Comparison of ENCODE assay signal across 13 mouse cellular contexts in the genomic region with DNA sequence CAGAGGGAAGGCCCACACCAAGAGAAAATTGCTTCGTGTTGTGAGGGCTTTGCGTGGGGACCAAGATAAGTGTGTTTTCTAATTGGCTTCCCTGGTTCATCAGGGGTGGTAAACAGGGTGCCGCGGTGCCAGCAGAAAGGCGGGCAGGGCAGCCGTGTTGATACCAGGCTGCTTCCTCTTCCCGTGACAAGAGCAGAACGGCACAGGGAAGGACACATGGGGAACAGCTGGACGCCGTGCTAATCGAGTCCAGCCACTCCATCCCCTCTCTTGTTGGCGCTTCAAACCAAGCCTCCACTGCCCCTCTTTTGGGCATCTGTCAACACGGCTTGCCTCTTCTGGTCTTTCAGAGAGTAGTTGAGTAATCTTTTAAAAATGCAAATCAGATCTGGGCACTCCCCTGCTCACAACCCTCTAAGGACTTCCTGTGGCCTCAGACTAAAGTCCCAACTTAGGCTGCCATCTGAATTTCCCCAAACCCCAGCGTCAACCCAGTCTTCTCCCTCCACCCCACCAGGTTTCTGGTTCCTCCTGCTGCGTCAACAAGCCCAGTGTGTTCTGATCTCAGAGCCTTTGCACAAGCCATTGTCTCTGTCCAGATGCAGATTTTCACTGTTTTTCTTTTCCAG.
DNase-seq lines count a peak whose midpoint lies in the region; ATAC-seq and TF ChIP-seq lines count a peak whose summit lies in the region.
"Had no signal": no experiment of that assay in that cellular context is flagged by ENCODE, and none has a peak within 500 bp of the region (broad histone marks: within the 10 kb centered on the region; RNA-seq: fewer than 3 reads in every experiment).

No protein-coding gene starts in this region.

- H3K4me1 ChIP-seq in stomach, embryonic 16.5 days (ENCODE audit: control insufficient read depth, insufficient read depth, low read length), result peaks cover 21% of the 10 kb centered on the region
- peaks cover 5% of the 10 kb centered on the region; the same call in 1 of the 2 replicates for H3K4me1 ChIP-seq in stomach, postnatal 0 days (replicated peaks; ENCODE audit: control insufficient read depth, insufficient read depth)
- H3K4me1 ChIP-seq in limb, embryonic 13.5 days, result peaks cover 28% of the 10 kb centered on the region

- no peak for DNase-seq in gastrocnemius, adult 2 months
- no peak for DNase-seq in gastrocnemius, postnatal 14 days
- DNase-seq in stomach, postnatal 0 days (ENCODE audit: low spot score), result no peak
- no peak for DNase-seq in frontal cortex, postnatal 25 days (ENCODE audit: low spot score in 2 of 2)
- no peak for DNase-seq in layer of hippocampus, postnatal 10 days (ENCODE audit: low spot score in 2 of 2)
- no peak for DNase-seq in cerebellum, adult 18-20 months
- DNase-seq: adrenal gland, postnatal 14 days; cerebellum, adult 9-11 months; kidney, postnatal 36 days; lung, postnatal 4 days had no signal

- H3K4me2 ChIP-seq in stomach, embryonic 16.5 days (ENCODE audit: low read depth, low read length), result no peak overlapping the region
- no peak overlapping the region for H3K4me2 ChIP-seq in stomach, postnatal 0 days (replicated peaks; ENCODE audit: low read depth)
- no peak overlapping the region for H3K4me2 ChIP-seq in limb, embryonic 13.5 days (replicated peaks)
- H3K4me2 ChIP-seq: heart, embryonic 11.5 days had no signal

- no peaks in the 10 kb centered on the region for H3K36me3 ChIP-seq in stomach, embryonic 16.5 days (ENCODE audit: control insufficient read depth, insufficient read depth, low read length)
- no peaks in the 10 kb centered on the region for H3K36me3 ChIP-seq in stomach, postnatal 0 days (ENCODE audit: control insufficient read depth, insufficient read depth, low read length)
- H3K36me3 ChIP-seq in limb, embryonic 13.5 days, result 0 out of 2 replicates have a peak, but pooled peaks cover under 1% of the 10 kb centered on the region

- 64% methylated on average over 15 of the region's 15 CpGs for WGBS in stomach, embryonic 16.5 days
- 50% methylated on average over 15 of the region's 15 CpGs for WGBS in stomach, postnatal 0 days
- WGBS in limb, embryonic 13.5 days, result 43% methylated on average over 15 of the region's 15 CpGs

- TF ChIP-seq CTCF in gastrocnemius, adult 2 months (IDR thresholded peaks at IDR 0.05), result no peak
- TF ChIP-seq CTCF in stomach, postnatal 0 days (IDR thresholded peaks at IDR 0.05; ENCODE audit: low read depth), result no peak

- ATAC-seq in stomach, embryonic 16.5 days (ENCODE audit: insufficient read depth, low FRiP score), result no peak
- no peak for ATAC-seq in stomach, postnatal 0 days (ENCODE audit: low FRiP score, low TSS enrichment)
- ATAC-seq in limb, embryonic 13.5 days (ENCODE audit: low FRiP score, low read depth), result no peak

- no peaks in the 10 kb centered on the region for H3K27me3 ChIP-seq in stomach, embryonic 16.5 days (ENCODE audit: control insufficient read depth, insufficient read depth, low read length)
- H3K27me3 ChIP-seq in stomach, postnatal 0 days (ENCODE audit: control insufficient read depth, insufficient read depth, low read length), result no peaks in the 10 kb centered on the region
- no peaks in the 10 kb centered on the region for H3K27me3 ChIP-seq in limb, embryonic 13.5 days

- H3K9ac ChIP-seq in stomach, embryonic 16.5 days (ENCODE audit: low read length), result 0 out of 2 replicates have a peak overlapping the region, but pooled peaks have one; percentile 12
- H3K9ac ChIP-seq in stomach, postnatal 0 days (ENCODE audit: low read length), result no peak overlapping the region
- H3K9ac ChIP-seq in limb, embryonic 13.5 days, result no peak overlapping the region

- H3K27ac ChIP-seq in gastrocnemius, adult 2 months, result peak overlapping the region; percentile 54
- 0 out of 2 replicates have a peak overlapping the region, but pooled peaks have one; percentile 17 for H3K27ac ChIP-seq in stomach, embryonic 16.5 days (ENCODE audit: low read length)
- no peak overlapping the region for H3K27ac ChIP-seq in stomach, postnatal 0 days (replicated peaks)
- H3K27ac ChIP-seq in limb, embryonic 13.5 days, result peak overlapping the region; percentile 0; the same call in 1 of the 2 replicates

- TF ChIP-seq EP300 in stomach, postnatal 0 days (optimal IDR thresholded peaks at IDR 0.05), result no peak

- intact Hi-C loops in gastrocnemius, adult 2 months (cut with DNase I), result no loop called here
- intact Hi-C loops in gastrocnemius, postnatal 14 days (cut with DNase I; ENCODE audit: low total_unique reads), result no loop called here

- no peaks in the 10 kb centered on the region for H3K9me3 ChIP-seq in stomach, embryonic 16.5 days (replicated peaks; ENCODE audit: control insufficient read depth, low read length)
- no peaks in the 10 kb centered on the region for H3K9me3 ChIP-seq in stomach, postnatal 0 days (ENCODE audit: control insufficient read depth, low read length)
- no peaks in the 10 kb centered on the region for H3K9me3 ChIP-seq in limb, embryonic 13.5 days

- H3K4me3 ChIP-seq in gastrocnemius, adult 2 months, result no peak overlapping the region
- H3K4me3 ChIP-seq in stomach, embryonic 16.5 days (replicated peaks; ENCODE audit: low read length), result no peak overlapping the region
- no peak overlapping the region for H3K4me3 ChIP-seq in stomach, postnatal 0 days (ENCODE audit: low read depth, low read length)
- H3K4me3 ChIP-seq in limb, embryonic 13.5 days, result no peak overlapping the region
